Mouse (Mus musculus): ENCODE data around the gene Sdhb. TPM values are rescaled to one million over a fixed set of nuclear protein-coding genes. Genes with fewer than 3 reads are reported as not detected.

The Sdhb gene
- polyA plus RNA-seq, 1 experiment from 2014 or later = 387 TPM

DNA sequence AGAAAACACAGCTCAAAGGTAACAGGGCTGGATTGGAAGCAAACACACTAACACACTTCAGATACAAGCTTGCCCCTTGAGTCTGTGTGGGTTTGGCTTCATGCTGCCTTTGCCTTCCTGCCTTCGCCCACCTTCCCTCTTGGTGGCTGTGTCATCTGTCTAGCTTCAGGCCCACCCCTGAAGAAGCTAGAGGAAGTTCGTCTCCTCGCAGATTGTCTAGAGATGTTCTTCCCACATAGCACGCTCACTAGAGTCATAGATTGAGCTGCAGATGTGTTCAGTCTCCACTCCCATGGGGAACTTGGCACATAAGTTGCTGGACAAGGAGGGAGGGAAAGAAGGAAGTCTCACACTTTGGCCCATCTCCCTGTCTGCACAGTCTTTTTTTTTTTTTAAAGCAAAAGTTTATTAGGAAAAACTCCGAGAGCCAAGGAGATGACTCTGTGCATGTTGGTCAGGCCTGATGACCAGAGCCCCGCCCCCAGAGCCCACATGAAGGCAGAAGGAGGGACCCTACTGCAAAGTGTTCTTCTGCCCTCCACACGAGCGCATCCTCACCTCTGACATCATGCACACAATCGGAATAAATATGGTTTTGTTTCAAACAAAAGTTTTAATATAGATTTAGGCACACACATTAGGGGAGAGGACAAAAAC lies 3.1 kb downstream of the Sdhb start:
- Histone ChIP-seq H3K36me3 (peaks cover 25% of the 10 kb centered on the region), H3K9ac (no peak overlapping the region), H3K4me2 (replicated peaks) (no peak overlapping the region), H3K9me3 (no peaks in the 10 kb centered on the region), H3K27ac (peak overlapping the region; percentile 29; the same call in 1 of the 2 replicates), H3K4me3 (no peak overlapping the region), H3K4me1 (peaks cover 28% of the 10 kb centered on the region), H3K27me3 (no peaks in the 10 kb centered on the region)
- 78% methylated on average over 9 of the region's 9 CpGs for WGBS
- ATAC-seq (ENCODE audit: low FRiP score, low read depth) = no peak

DNA sequence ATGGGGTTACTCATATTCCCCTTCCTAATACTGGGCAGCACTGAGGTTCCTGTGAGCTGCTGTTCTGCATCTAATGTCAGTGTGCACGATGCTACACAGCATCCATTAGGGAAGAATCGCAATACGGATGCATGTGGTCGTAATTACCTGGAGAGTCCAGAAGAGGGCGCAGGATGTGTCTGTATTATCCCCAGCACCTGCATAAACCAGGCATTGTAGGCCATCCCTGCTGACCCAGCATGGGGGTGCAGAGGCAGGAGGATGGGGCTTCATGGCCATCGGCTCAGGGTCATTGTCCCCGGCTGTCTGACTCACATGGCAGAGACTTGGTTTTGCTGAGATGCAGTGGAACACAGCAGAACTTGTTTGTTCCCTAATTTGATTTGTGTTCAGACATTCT lies 3.6 kb downstream of the Sdhb start:
- H3K9me3 ChIP-seq = no peaks in the 10 kb centered on the region
- WGBS = 23% methylated on average over 7 of the region's 7 CpGs
- H3K4me1 ChIP-seq = peaks cover 28% of the 10 kb centered on the region
- ATAC-seq (ENCODE audit: low FRiP score, low read depth) = no peak
- H3K4me3 ChIP-seq = no peak overlapping the region
- no peak overlapping the region for H3K4me2 ChIP-seq (replicated peaks)
- peak overlapping the region; percentile 29; the same call in 1 of the 2 replicates for H3K27ac ChIP-seq
- peaks cover 30% of the 10 kb centered on the region for H3K36me3 ChIP-seq
- H3K27me3 ChIP-seq = no peaks in the 10 kb centered on the region
- H3K9ac ChIP-seq = no peak overlapping the region

DNA sequence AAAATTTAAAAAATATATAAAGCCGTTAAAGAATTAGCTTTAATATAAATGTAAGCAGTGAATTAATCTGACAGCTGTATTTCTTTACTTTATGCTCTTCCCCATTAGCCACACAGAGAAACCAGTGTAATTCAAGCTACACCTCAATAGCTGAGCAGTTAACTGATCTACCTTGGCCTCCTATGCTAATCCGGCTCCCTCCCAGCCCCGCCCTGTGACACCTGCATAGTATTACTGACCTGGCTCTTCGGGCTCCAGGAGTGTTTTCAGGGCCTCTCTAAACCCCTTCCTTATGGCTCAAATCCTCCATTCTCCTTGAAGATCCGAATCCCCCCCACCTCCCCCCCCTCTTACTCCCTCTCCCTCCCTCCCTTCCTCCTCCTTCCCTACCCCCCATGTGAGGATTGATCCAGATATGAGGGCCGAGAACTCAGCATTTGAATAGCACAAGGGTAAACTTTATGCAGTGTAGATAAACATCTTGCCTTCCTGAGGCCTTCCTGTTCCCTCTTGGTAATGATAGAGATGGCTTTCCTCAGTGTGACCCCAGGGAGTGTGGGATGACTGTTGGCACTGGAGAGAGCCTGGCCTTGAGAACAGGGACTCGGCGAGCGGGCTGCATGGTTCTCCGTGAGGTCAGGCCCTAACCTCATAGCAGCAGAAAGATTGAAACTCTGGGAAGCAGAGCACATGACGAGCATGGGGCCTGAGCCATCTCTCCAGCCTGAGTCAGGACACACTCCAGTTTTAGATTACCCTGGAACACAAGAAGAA lies 6.6 kb downstream of the Sdhb start:
- no peaks in the 10 kb centered on the region for H3K9me3 ChIP-seq
- WGBS = 87% methylated on average over 11 of the region's 11 CpGs
- peaks cover 12% of the 10 kb centered on the region for H3K4me1 ChIP-seq
- ATAC-seq (ENCODE audit: low FRiP score, low read depth) = no peak
- no peak overlapping the region for H3K27ac ChIP-seq
- H3K27me3 ChIP-seq = no peaks in the 10 kb centered on the region
- H3K36me3 ChIP-seq = peaks cover 59% of the 10 kb centered on the region
- H3K9ac ChIP-seq = no peak overlapping the region
- H3K4me2 ChIP-seq (replicated peaks) = no peak overlapping the region
- H3K4me3 ChIP-seq = no peak overlapping the region

- no peaks in the 10 kb centered on the region for H3K27me3 ChIP-seq
- no peak overlapping the region for H3K27ac ChIP-seq
- H3K4me2 ChIP-seq (replicated peaks) = no peak overlapping the region
- H3K4me1 ChIP-seq = no peaks in the 10 kb centered on the region
- no peak overlapping the region for H3K9ac ChIP-seq
- ATAC-seq (ENCODE audit: low FRiP score, low read depth) = no peak
- no peak overlapping the region for H3K4me3 ChIP-seq
- WGBS = 89% methylated on average over 13 of the region's 13 CpGs
- no peaks in the 10 kb centered on the region for H3K9me3 ChIP-seq
- peaks cover 93% of the 10 kb centered on the region for H3K36me3 ChIP-seq
Measured at GRCm38 (mm10) chr4:140971691-140972090, 10.7 kb downstream of the Sdhb start.

DNA sequence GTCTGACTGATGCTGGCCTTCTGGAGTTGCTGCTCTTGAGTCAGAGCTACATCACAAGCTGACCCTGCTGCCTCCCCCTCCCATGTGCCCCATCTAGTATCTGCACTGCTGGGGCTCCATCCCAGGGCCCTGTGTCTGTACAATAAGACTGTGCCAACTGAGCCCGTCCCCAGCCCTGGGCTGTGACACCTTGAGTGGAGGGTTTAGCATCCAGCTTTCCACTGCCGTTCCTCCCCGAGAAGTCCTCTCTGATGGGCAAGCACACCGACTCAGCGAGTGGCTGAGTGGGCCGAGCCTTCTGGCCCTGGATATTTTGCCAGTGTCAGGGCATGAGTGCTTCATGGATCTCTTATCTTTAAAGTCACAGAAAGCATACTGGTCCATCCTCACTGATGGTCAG lies 13.4 kb downstream of the Sdhb start:
- no peak overlapping the region for H3K4me3 ChIP-seq
- no peak overlapping the region for H3K9ac ChIP-seq
- no peaks in the 10 kb centered on the region for H3K9me3 ChIP-seq
- no peaks in the 10 kb centered on the region for H3K27me3 ChIP-seq
- no peak overlapping the region for H3K4me2 ChIP-seq (replicated peaks)
- 96% methylated on average over 6 of the region's 6 CpGs for WGBS
- H3K4me1 ChIP-seq = no peaks in the 10 kb centered on the region
- ATAC-seq (ENCODE audit: low FRiP score, low read depth) = no peak
- no peak overlapping the region for H3K27ac ChIP-seq
- H3K36me3 ChIP-seq = peaks cover 99% of the 10 kb centered on the region

DNA sequence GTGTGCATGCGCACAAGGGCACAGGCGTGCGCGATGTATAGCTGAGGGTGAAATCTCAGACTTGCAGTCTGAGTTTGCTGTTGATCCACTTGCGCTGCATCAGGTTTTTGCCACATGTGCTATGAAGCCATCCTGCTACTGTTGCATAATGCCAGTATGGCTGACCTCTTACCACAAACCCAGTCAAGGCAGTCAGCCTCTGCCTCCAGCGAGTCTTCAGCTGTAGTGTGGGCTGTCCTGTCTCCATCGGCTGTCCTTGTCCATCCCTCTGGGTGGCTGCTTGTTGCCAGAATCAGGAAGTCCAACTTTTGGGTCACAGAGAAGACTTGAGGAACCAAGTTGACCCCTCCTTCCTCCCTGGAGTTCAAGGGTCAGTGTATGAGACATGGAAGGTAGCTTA lies 14.4 kb downstream of the Sdhb start:
- Histone ChIP-seq H3K9ac (no peak overlapping the region), H3K9me3 (no peaks in the 10 kb centered on the region), H3K27ac (no peak overlapping the region), H3K4me1 (no peaks in the 10 kb centered on the region), H3K36me3 (peaks cover 98% of the 10 kb centered on the region), H3K27me3 (no peaks in the 10 kb centered on the region), H3K4me3 (no peak overlapping the region), H3K4me2 (replicated peaks) (no peak overlapping the region)
- no peak for ATAC-seq (ENCODE audit: low FRiP score, low read depth)
- WGBS = 95% methylated on average over 7 of the region's 7 CpGs

DNA sequence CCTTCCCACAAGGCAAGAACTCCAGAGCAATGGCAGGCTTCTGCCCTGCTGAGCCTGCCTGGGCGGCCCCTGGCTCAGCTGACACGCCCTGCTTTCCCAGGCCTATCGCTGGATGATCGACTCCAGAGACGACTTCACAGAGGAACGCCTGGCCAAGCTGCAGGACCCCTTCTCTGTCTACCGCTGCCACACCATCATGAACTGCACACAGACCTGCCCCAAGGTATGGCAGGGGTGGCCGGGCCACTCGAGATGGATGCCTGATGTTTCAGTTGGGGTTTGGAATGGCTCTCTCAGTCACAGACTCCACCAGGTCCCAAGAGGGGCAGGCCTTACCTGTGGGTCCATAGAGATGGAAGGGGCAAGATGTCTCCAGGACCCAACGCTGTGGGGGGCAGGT lies 16.3 kb downstream of the Sdhb start:
- 78% methylated on average over 10 of the region's 10 CpGs for WGBS
- H3K36me3 ChIP-seq = peaks cover 86% of the 10 kb centered on the region
- H3K27ac ChIP-seq = no peak overlapping the region
- H3K9me3 ChIP-seq = peaks cover 11% of the 10 kb centered on the region
- no peak for ATAC-seq (ENCODE audit: low FRiP score, low read depth)
- no peak overlapping the region for H3K4me3 ChIP-seq
- H3K27me3 ChIP-seq = no peaks in the 10 kb centered on the region
- no peaks in the 10 kb centered on the region for H3K4me1 ChIP-seq
- no peak overlapping the region for H3K9ac ChIP-seq
- H3K4me2 ChIP-seq (replicated peaks) = no peak overlapping the region

DNA sequence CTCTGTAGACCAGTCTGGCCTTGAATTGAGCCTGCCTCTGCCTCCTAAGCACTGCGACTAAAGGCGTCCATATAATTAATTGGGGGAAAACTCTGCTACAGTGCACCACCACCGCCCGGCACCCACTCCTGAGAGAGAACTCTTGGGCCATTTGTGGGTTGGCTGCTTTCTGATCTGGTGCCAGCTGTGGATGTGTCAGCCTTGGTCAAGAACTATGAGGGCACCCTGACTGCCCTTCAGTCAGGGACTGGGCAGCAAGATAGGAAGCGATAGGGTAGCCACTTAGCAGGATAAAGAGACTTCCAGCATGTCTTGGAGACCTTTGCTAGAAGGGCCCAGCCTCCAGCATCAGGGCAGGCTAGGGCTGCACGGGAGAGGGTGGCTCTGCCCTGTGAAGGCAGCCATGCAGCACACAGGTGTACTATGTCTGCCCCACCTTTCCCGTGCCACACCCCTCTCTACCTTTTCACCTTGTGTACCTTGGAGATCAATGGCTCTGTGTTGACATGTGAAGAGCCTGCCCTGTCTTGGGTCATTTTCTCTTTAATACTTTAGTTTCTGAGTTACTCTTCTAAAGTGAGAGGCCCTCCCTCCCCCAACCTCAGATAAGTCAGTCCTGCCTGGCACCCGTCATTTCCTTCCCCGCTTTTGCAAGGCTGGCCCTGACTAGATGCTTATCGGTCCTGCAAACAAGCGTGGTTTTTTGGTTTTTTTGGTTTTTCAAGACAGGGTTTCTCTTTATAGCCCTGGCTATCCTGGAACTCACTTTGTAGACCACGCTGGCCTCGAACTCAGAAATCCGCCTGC lies 17.1 kb downstream of the Sdhb start:
- Histone ChIP-seq H3K4me2 (replicated peaks) (no peak overlapping the region), H3K4me1 (peaks cover 4% of the 10 kb centered on the region), H3K27me3 (no peaks in the 10 kb centered on the region), H3K4me3 (no peak overlapping the region), H3K9me3 (peaks cover 11% of the 10 kb centered on the region), H3K36me3 (peaks cover 78% of the 10 kb centered on the region), H3K27ac (no peak overlapping the region), H3K9ac (no peak overlapping the region)
- 91% methylated on average over 14 of the region's 14 CpGs for WGBS
- no peak for ATAC-seq (ENCODE audit: low FRiP score, low read depth)

DNA sequence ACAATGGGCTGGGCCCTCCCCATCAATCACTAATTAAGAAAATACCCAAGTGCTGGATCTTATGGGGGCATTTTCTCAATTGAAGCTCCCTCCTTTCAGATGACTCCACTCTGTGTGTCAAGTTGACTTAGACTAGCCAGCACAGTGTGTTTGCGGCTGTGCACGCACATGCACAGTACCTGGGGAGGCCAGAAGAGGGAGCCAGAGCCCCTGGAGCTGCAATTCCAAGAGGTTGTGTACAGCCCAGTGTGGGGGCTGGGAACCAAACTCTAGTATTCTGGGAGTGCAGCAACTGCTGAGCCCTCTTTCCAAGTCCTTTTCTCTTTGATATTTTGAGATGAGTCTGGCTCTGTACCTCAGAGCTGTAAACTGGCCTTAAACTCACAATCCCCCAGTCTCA lies 20.6 kb downstream of the Sdhb start:
- WGBS = 85% methylated on average over 2 of the region's 2 CpGs
- Histone ChIP-seq H3K9ac (no peak overlapping the region), H3K36me3 (peaks cover 43% of the 10 kb centered on the region), H3K4me1 (peaks cover 16% of the 10 kb centered on the region), H3K27me3 (no peaks in the 10 kb centered on the region), H3K4me3 (no peak overlapping the region), H3K4me2 (replicated peaks) (no peak overlapping the region), H3K9me3 (peaks cover 11% of the 10 kb centered on the region), H3K27ac (no peak overlapping the region)
- no peak for ATAC-seq (ENCODE audit: low FRiP score, low read depth)

DNA sequence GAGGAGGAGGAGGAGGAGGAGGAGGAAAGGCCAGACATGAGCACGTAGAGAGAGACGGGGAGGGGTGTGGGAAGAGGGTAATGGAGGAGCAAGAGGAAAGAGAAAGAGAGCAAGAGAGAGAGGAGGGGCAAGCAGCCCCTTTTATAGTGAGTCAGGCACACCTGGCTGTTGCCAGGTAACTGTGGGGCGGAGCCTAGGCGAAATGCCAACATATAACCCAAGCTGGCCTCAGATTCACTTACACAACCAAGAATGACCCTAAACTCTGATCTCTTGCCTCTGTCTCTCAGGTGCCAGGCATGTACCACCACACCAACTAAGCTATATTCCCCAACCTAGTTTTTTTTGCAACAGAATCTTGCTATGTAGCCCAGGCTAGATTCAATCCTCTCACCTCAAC lies 21.8 kb downstream of the Sdhb start:
- Histone ChIP-seq H3K27ac (peak overlapping the region; percentile 24; the same call in 1 of the 2 replicates), H3K9ac (peak overlapping the region; percentile 45; the same call in 1 of the 2 replicates)
- whole genome bisulfite sequencing = 55% methylated on average over 4 of the region's 4 CpGs

GRCm38 (mm10) chr4:140983442-140983841 lies 22.4 kb downstream of the Sdhb start:
- Histone ChIP-seq H3K36me3 (peaks cover 24% of the 10 kb centered on the region), H3K4me1 (peaks cover 30% of the 10 kb centered on the region), H3K9me3 (peaks cover 11% of the 10 kb centered on the region), H3K4me2 (replicated peaks) (no peak overlapping the region), H3K4me3 (no peak overlapping the region), H3K9ac (peak overlapping the region; percentile 45), H3K27me3 (no peaks in the 10 kb centered on the region), H3K27ac (peak overlapping the region; percentile 24; the same call in 1 of the 2 replicates)
- WGBS = 10% methylated on average over 9 of the region's 9 CpGs
- ATAC-seq (ENCODE audit: low FRiP score, low read depth) = no peak

More for the DNA sequence above, 21.8 kb downstream of the Sdhb start:
- Histone ChIP-seq H3K27me3 (no peaks in the 10 kb centered on the region), H3K4me1 (peaks cover 24% of the 10 kb centered on the region), H3K36me3 (peaks cover 31% of the 10 kb centered on the region), H3K4me2 (replicated peaks) (no peak overlapping the region), H3K9me3 (peaks cover 11% of the 10 kb centered on the region), H3K4me3 (no peak overlapping the region)
- no peak for ATAC-seq (ENCODE audit: low FRiP score, low read depth)

DNA sequence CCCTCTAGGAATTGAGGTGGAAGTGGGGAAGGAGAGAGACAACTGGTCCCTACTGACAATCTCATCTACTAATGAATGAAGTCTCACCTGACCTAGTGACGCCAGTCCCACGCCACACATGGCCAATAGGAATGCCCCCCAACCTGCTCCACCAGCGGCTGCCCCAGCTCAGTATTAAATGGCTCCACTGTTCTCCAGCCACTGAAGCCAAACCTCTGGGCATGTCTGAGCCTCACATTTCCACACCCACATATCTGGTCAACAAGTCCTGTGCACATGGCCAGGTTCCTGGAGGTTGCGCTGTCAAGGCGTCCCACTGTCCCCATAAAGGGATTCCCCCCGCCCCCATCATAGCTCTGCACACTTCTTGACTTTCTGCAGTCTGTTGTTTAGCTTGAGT lies 23.5 kb downstream of the Sdhb start:
- Histone ChIP-seq H3K9me3 (peaks cover 11% of the 10 kb centered on the region), H3K4me2 (replicated peaks) (no peak overlapping the region), H3K9ac (no peak overlapping the region), H3K4me1 (peaks cover 36% of the 10 kb centered on the region), H3K36me3 (peaks cover 15% of the 10 kb centered on the region), H3K4me3 (no peak overlapping the region), H3K27ac (no peak overlapping the region), H3K27me3 (no peaks in the 10 kb centered on the region)
- 83% methylated on average over 6 of the region's 6 CpGs for WGBS
- ATAC-seq (ENCODE audit: low FRiP score, low read depth) = no peak

Measured in limb, embryonic 13.5 days (tissue).